Mouse (Mus musculus) gastrocnemius, postnatal 10 days (tissue): ENCODE measurements around the gene Son. TPM values are rescaled to one million over a fixed set of nuclear protein-coding genes. Genes with fewer than 3 reads are reported as not detected.
A peak's percentile ranks its signal among the peaks of the same experiment; 100 is the strongest.
"Not testable (repeated sequence)": the region's sequence is repeated elsewhere in the genome, so short reads cannot be mapped to it uniquely, and the experiment has no call there.

Experiments
- DNase-seq: peaks from one replicate; pipeline ENCODE4 v3.0.0; 2021; ENCODE audit warnings: mixed read lengths
- total RNA-seq, 2 experiments: library from RNA; stranded (reverse); gene quantifications; 2 replicates each; pipeline ENCODE4 v1.2.3; 2021

The Son gene
- total RNA-seq, 2 experiments from 2014 or later, result 113 to 153 TPM

DNA sequence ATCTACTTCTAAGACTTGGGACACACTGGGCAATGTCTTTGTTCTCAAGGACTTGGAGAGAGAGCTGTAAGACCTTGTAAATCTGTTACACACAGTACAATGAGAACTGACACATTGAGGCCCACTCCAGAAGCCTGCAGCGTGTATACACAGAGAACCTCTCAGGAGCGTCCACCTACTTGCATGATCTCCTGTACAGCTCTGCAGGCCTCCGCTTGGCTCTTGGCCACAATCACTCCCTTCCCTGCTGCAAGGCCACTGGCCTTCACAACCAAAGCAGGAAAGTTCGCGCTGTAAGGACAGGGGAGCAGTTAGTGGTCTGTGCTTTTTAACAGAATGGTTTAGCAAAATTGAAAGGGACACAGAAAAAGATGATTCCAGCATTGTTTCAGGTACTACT lies 8.1 kb upstream of the Son start:
- DNase-seq, result no peak

DNA sequence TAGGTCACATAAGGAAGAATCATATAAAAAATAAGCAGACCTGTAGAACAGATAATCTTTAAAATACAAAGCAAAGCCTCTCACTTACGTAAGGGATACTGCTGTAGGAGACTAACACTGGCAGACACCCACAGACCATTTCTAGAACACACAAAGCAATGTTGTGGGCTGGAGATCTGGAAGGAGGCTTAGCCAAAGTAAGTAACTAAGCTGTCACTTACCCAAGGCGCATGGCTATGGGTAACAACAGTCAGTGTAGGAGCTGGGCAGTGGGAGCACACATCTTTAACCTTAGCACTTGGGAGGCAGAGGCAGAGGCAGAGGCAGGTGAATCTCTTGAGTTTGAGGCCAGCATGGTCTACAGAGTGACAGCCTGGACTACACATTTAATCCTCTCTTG lies 7.7 kb upstream of the Son start:
- DNase-seq, result no peak

DNA sequence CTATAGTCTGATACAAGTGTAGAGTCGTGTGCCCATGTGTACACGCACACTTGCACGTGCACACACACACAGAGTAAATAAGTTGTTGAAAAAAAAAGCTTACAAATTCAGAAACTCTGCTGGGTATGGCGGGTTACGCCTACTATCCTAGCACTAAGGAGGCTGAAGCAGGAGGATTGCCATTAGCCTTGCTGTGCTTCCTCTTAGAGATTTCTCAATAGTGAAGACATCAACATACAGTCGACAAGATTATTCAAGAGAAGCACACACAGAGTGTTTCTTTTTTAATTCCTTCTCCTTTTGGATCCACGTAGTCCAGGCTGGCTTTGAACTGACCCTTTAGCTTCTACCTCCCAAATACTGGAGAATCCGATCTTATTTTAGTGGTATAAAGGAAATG lies 7.1 kb upstream of the Son start:
- DNase-seq, result no peak

DNA sequence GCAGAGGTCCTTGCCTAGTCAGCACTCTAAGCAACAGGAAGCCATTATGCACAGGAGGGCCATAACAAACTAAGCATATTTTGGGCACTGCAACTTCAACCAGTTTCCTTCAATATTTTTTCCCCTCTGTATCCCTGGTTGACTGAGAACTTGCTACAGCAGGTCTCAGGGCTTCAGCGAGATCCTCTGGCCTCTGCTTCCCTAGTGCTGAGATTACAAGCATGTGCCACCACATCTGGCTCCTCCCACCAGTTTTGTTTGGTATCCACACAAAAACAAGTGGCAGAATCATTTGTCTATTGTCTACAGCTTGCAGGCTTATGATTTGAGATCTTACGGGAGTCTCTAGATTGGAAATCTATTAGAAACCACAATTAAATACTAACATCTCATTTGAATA lies 2.4 kb upstream of the Son start:
- no peak for DNase-seq

DNA sequence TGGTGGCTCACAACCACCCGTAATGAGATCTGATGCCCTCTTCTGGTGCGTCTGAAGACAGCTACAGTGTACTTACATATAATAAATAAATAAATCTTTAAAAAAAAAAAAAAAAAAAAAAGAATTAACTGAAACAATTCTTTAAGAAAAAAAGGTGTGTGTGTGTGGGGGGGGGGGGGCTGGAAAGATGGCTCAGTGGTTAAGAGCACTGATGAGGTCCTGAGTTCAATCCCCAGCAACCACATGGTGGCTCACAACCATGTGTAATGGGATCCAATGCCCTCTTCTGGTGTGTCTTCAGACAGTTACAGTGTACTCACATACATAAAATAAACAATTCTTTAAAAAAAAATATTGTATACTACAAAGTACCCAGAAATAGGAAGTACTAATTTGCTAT lies 1.9 kb upstream of the Son start:
- DNase-seq, result not testable (repeated sequence)

DNA sequence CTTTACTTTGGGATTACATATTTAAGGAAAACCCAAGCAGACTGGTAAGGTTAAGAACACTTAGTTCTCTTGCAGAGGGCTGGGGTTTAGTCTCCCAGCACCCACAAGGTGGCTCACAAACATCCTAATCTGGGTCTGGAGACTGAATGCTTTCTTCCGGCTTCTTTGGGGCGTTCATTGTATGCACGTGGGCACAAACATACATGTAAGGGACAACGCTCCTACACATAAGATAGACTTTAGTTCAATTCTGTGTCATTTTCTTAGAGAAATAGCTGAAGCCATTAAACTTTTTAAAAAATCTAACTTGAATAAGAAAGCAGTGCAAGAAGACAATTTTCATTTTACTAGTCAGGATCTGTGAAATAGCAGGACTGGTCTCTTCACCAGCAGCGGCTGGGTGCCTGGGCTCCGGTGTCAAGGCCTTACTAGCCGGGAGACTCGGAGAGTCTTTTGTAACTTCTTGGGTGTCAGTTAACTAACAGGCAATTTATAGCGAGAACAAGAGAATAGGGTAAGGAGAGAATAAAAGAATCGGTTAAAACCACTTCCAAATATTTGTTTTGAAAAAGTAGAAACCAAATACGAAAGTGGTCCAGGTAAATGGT lies 1.2 kb upstream of the Son start:
- DNase-seq, result no peak

DNA sequence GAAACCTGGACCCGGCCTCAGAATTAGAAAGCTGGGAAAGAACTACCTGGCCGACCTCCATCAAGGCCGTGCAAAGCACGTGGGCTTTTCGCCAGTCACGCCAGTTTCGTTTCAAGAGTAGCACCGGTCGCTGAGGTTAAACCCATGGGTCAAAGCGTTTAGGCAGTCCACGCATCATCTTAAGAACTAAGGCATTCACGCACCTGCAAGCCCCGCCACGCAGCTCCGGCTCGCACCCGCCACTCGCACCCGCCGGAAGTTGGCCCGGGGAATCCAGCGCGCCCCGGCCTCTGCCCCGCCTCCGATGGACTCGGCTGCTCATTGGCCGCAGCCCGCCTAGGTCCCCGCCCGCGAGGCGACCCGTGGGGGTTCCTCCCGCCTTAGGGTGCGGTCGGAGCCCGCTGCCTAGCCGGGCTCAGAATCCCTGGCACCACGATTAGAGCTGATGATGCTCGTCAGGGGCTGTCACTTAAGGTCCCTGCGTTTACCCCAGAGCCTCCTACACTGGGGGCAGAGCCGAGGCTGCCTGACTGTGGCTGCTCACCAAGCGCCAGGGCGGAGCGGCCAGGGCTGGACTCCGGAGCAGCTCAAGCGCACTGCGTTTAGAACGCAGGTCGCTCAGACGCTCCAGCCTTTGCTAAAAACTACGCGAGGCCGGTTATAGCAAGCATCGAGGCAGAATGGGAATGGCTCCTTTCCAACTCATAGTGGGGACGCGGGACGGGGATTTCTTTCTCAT lies 456 bp upstream of the Son start, which contains the start of gene Gart:
Gene Gart, minus strand, starts transcription at position 272 of the 739 bp plus-strand sequence.
- peak; percentile 94 for DNase-seq

DNA sequence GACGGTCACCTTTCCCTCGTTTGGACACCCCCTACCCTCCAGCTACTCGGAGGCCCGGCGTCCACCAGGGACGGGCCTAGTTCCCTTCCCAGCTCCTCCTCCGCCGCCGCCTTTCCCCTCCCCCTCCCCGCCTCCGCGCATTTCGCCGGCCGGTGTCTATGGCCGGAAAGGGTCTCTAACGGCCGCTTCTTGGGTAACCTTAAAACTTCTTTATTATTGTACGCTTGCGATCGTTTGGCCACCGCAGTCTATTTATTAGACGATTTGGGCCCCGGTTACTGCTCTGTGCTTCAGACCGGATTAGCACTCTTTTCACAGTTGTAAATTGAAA lies 879 bp downstream of the Son start:
- peak; percentile 86 for DNase-seq

DNA sequence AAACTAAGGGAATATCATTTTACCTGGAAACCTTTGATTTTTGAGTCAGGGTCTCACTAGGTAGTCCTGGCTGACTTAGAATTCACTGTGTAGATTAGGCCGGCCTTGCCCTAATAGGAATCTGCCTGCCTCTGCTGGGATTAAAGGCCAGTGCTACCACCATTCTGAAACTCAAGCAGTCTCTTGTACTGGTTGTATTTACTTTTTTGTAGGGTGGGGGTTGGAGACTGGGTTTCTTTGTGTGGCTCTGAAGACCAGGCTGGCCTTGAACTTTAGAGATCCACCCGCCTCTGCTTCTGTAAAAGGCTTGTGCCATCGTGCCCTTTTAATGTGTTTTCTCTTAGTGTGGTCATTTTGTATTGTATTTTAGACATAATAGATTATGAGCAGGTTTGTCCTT lies 1.9 kb downstream of the Son start:
- DNase-seq, result no peak

DNA sequence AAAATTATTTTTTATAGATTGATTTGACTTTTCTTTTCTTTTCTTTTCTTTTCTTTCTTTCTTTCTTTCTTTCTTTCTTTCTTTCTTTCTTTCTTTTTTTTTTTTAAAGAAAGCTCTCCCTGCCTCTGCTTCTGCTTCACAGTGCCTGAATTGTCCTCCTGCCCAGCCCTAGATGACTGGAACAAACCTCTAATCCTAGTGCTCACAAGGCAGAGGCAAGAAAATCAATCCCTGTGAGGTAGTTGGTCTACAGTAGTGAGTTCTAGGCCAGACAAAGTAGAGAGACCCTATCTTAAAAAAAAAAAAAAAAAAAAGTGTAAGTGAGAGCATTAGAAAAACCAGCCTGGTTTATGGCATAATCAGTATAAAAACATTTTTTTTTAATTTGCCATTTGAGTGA lies 2.5 kb downstream of the Son start:
- DNase-seq, result no peak

DNA sequence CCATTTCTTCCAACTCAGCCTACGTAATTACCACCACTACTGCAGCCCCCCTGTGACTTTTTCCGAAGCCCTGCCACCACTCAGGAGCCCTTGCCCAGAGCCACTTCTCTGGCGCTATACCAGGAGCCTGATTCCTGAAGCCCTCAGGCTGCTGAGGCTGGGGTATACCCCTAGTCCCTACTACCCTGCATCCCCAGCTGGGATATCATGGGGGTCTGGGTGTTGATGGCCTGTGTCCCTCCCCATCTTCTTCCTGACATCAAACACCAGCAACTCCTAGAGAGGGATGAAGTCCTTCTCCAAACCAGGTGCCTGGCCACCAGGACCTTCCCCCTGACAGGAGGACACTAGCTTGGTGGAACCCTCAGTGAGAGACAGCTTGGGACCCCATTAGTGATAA lies 4.9 kb downstream of the Son start:
- no peak for DNase-seq

DNA sequence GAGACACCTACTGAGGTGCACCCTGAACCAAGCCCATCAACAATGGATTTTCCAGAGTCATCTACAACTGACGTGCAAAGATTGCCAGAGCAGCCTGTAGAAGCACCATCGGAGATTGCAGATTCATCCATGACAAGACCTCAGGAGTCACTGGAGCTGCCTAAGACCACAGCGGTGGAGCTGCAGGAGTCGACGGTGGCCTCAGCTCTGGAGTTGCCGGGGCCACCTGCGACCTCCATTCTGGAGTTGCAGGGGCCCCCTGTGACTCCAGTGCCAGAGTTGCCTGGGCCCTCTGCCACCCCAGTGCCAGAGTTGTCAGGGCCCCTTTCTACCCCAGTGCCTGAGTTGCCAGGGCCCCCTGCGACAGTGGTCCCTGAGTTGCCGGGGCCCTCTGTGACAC lies 8.0 kb downstream of the Son start:
- no peak for DNase-seq

DNA sequence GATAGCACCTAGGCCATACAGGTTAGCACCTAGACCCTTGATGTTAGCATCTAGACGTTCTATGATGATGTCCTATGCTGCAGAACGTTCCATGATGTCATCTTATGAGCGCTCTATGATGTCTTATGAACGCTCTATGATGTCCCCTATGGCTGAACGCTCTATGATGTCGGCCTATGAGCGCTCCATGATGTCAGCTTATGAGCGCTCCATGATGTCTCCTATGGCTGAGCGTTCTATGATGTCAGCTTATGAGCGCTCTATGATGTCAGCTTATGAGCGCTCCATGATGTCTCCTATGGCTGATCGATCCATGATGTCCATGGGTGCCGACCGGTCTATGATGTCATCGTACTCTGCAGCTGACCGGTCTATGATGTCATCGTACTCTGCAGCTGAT lies 10.0 kb downstream of the Son start:
- DNase-seq, result no peak

DNA sequence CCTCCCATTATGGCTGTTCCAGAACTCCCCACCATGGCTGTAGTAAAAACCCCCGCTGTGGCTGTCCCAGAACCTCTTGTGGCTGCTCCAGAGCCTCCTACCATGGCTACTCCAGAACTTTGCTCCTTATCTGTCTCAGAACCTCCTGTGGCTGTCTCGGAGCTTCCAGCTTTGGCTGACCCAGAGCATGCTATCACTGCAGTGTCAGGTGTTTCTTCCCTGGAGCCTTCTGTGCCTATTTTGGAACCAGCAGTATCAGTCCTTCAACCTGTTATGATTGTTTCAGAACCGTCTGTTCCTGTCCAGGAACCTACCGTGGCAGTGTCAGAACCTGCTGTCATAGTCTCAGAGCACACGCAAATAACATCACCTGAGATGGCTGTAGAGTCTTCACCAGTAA lies 11.2 kb downstream of the Son start:
- no peak for DNase-seq

DNA sequence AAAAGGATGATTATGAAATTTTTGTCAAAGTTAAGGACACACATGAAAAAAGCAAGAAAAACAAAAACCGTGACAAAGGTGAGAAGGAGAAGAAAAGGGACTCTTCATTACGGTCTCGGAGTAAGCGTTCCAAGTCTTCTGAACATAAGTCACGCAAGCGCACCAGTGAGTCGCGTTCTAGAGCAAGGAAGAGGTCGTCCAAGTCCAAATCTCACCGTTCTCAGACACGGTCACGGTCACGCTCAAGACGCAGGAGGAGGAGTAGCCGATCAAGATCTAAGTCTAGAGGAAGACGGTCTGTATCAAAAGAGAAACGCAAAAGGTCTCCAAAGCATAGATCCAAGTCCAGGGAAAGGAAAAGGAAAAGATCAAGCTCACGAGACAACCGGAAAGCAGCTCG lies 12.5 kb downstream of the Son start:
- DNase-seq, result no peak

DNA sequence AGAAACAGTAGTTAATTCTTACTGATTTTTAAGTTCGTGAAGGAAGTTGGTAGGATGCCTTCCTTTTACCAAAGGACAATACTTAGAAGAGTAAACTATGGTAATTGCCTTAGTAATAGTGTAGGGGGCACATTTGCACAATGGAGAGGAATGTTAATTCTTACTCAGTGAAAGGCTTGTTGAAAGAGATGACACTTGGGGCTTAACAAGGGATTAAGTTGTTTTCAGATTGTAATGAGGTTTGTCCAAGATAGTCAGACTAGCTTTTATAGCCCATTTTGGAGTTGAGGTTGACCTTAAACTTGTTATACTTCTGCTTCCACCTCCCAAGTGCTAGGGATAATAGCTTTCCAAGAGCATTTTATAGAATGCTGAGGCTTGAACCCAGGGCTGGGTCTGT lies 14.1 kb downstream of the Son start:
- no peak for DNase-seq

DNA sequence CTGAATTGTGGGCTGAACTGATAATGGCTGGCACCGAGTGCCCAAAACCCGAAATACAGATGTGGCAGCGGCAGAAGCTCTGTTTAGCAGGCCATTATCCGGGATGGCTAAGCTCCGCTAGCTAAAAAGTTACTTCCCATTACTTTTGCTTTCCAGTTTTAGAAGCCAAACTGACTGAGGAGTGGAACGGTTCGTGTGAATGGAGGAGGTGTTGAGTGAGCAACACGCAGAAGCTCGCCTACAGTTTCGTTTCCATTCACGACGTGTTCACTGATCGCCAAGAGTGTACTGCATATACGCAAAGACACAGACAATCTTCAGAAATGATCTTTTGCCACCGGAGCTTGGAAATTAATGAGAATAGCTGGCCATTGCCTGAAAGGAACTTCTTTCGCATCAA lies 15.0 kb downstream of the Son start:
- DNase-seq, result no peak

DNA sequence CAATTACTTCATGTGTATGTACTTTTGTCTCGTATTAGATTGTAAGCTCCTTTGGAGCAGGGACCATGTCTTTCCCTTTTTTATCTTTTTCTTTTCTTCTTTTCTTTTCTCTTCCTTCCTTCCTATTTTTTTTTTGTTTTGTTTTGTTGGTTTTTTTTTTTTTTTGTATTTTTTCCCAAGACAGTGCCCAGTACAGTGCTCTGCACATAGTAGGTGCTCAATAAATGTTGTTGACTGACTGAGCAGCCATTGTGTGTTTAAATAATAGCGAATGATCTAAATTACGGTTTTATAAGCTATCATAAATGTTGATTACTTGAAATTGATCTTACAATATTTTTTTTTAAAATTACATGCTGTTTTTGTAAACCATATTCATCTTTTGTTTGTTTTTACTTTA lies 16.5 kb downstream of the Son start:
- DNase-seq, result no peak

DNA sequence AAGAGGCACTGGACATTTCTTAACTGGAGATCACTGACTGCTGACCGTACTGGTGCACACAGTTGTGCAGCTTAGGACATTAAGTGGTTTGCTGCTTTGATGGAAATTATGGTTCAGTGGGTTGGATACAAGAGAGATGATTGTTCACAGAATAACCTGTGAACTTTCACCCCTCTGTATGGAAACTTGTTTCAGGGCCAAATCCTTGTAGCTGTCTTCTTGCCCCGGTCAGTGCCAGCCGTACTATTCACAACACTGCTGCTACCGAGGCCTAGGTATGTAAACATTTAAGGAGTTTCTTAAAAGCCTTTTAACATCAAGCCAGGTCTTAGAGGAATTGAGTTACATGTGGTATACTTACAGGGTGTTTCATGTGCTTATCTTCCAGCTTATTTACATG lies 27.2 kb downstream of the Son start:
- DNase-seq, result no peak

DNA sequence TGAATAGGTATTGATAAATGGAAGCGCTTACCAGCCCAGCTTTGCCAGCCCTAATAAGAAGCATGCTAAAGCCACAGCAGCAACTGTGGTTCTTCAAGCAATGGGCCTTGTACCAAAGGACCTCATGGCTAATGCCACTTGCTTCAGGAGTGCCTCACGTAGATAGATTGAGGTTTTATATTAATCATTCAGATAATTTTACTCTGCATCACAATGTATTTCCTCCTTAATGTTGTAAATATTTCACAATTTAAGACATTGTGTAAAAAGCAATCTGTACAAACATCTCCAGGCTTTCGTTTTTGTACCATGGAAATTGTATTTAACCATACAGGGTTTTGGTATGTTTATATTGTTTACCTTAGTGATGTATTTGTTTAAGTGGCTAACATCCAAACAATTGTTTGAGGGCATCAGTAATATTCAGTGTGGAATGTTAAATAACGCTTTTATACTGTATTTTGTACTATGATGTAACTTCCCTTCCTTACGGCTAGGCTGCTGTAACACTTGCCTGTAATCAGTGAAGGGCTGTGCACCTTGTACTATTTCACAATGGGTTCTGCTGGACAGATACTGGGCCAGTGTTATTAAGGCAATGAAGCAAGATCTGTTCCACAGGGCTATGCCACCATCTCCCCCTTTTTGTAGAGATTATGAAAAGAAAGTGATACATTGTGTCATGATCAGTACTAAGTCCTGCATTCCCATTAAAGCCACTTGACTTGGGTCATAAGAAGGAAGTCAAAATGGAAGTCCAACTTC lies 31.0 kb downstream of the Son start:
- DNase-seq, result no peak

DNA sequence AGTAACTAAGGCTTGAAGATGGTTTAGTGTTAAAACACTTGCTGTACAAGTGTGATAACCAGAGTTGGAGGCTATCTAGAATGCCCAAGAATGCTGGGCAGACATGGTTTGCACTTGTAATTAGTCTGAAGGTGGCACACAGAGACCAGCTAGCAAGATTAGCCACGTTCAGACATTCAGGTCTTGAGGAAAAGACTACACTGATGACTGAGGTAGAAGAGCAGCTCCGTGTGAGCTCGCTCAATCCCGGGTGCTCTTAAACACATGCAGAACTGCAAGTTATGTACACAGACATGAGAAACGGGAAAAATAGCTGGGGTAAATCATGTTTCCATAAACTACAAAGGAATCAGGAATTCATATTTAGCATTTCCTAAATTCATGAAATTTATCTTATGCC lies 33.4 kb downstream of the Son start:
- no peak for DNase-seq

DNA sequence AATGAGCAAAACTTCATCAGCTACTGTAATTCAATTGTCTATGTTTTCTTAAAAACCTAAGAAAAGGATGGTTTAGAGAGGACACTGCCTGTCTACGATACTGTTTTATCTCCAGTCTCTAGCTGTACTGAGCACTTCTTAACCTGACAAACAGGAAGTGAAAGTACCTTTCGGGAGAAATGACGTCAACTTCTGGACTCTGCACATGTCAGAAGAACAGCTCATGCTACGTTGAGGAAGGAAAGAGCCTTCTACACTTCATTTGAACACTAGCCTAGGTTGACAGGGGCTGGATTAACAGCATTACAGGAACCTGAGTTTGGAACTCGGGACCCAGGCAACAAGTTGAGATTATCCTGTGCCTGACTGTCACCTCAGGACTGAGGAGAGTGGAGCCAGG lies 38.2 kb downstream of the Son start:
- no peak for DNase-seq

DNA sequence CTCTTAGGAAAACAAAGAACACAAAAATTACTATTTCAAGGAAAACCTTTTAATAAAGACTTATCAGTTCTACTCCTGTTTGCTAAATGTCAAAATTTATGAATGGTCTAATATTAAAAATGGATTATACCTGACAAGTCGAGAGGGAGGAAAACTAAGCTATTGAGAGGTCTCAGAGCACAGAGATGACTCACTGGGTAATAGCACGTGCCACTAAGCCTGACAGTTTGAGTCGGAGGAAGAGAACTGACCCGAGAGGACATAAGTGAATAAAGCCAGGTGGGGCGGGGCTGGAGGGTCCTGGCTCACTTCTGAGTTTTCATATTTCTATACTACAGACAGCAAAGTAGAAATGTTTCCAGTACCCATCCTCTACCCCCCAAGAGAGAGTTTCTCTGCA lies 39.1 kb downstream of the Son start:
- no peak for DNase-seq
